Mouse (Mus musculus) megakaryocyte, embryonic 14.5 days (primary cell): ENCODE results near the gene Wnk2.

Experiments used
- FLI1 ChIP-seq: IDR thresholded peaks from 2 replicates; pipeline ENCODE4 v1.6.1; 2012; ENCODE audit warnings: low read length, inconsistent platforms, mixed read lengths
- GATA1 ChIP-seq: IDR thresholded peaks from 3 replicates; pipeline ENCODE4 v1.6.1; 2012; ENCODE audit warnings: mixed read lengths, low read length, inconsistent platforms, borderline replicate concordance

- TF ChIP-seq GATA1: no peak
- no peak for TF ChIP-seq FLI1
These were observed 57.6 kb downstream of the Wnk2 start for GRCm38 (mm10) chr13:49090176-49090575.
